Mouse (Mus musculus): ENCODE measurements at regions not wholly inside any gene's neighbourhood (a gene's known extent, or its start where the extent isn't known, plus 50 kb on each side); places are given as distances from the start of the nearest gene placed in this dataset.

DNA sequence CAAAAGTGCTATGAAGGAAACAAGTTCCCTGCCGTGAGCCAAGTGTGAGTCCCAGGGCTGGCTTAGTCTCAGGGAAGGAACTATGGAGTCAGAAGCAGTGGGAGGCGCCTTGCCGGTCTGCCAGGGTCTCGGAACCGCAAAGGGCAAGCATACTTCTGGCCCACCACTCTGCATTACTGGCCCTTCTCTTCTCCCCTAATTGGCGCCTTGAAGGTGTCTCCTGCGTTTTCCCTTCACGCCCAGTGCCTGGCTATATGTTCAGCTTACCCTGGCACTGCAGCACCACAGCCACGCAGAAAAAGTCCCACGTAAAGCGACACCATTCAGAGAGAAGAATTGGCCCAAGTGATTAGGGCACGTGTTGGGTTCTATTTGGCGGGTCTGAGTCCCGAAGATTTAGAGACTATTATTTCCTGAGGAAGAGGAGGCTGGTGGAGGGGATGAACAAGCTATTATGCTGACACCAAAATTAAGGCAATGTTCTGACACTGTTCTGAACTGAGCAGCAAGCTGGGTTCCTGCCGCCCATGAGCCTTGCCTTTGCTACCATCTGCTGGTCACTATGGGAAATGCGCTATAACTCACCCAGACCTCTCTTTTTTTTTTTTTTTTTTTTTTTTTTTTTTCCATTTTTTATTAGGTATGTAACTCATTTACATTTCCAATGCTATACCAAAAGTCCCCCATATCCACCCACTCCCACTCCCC lies 288.5 kb upstream of the Jmjd1c start:
- peak; percentile 56 for DNase-seq

DNA sequence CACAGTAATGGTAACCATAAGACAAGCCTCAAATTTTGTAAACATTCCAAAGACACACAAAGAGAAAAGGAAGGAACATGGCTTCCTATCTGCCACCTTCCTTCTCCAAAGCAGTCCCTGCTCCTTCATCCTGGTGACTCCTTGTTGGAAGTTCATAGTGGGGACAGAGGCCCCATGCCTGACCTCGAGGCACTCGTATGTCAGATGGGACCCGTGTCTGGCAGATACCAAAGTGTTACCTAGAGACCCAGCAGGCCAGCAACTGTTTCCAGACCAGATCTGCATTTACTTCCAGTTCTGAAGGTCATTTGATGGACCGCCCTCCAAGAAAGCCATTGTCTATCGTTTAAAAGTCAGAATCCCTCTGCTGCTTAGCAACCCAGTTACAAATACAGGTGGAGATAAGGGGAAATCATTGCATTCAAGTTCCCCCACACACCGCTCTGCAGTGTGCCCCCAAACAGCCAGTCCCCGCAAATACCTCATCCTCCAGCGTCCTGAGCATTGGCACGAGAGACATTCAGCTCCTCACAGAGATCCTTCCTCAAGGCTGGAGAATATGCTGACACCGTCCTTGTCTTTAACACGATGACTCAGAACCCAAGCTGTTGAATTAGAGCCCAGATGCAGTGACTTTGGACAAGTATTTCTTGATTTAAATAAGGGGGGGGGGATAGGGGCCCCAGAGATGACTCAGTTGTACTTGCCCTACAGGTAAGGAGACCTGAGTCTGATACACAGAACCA lies 283.2 kb upstream of the Jmjd1c start:
- peak; percentile 6 for DNase-seq

DNA sequence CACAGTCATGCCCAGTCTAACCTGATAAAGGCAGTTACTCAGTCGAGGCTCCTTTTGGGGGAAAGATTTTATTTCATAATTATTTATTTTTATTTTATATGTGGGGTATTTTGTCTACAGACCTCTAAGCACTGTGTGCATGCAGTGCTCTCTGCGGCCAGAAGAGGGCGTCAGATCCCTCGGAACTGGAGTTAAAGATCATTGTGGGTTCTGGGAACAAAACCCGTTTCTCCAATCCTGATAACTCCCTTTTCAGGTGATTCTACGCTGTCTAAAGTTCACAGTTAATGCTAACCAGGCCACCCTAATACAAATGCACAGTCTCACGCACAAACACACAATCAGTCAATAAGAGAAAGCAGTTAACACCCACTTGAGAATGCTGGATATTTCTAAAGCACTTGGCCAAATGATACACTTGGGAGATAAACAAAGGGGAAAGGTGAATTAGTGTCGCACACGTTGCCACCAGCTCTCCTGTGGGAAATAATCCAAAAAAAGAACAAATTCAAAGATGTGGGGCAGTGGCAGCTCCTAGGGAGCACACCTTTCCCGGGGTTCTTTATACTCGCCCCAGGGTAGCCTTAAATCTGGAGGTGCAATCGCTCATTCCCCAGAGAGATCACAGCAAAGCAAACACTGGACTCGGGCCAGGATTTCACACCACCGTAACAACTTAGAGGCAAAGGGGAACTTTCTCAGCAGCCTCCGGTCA lies 281.9 kb upstream of the Jmjd1c start:
- no peak for DNase-seq

DNA sequence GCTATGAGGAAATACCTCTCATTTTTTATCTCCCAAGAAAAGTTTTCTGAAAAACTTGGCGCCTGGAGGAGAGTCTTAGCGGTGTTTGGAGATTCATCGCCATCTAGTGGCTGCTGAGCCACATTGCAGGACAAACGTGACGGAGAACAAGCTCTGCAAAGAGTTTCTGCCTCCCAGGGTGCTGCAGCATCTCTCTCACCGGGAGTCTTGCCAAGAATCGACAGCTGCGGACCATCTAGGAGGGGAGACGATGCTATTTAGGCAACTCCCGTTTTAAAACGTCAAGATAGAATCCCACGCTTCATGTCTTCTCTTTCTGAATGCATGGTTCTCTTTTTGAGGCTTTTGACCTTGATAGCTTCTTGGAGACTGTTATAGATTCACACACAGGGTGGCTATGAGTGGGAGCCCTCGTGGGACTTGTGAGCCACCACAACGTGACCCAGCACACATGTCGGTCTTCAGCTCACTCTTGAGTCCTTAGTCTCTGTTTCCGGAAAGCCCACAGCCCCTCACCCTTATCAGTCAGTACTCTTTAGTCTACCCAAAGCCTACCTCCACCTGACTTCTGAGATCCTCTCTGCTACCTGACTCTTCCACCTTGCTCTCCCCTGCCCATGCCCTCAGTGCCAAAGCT lies 281.2 kb upstream of the Jmjd1c start:
- DNase-seq: peak; percentile 83

DNA sequence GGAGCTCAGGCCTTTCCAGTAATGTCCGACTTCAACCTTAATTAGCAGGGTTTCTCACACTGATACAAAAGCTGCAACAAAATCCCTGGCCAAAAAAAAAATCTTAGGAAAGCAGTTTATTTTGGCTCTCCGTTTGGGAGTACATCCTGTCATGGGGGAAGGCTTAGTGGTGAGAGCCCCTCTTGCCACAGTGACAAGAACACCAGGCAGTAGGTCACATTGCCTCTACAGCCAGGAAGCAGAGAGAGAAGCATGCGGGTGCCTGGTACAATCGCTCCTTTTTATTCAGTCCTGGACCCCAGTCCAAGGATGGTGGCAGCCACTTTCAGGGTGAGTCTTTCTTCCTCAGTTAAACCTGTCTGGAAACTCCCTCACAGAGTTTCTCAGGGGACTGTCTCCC lies 280.0 kb upstream of the Jmjd1c start:
- no peak for DNase-seq

DNA sequence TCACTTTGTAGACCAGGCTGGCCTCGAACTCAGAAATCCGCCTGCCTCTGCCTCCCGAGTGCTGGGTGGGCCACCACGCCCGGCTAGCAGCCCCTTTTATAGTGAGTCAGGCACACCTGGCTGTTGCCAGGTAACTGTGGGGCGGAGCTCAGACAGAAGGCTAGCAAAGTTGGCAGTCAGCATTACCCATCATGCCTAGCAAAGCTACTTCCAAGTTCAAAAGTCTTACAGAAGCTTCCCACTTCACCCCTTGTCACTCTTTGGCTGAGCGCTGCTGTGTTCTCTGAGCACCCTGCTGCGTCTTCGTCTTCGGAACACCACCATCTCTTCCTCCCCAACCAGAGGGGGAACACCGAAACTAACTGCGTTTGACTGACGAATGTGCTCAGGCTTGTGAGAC lies 279.1 kb upstream of the Jmjd1c start:
- no peak for DNase-seq

DNA sequence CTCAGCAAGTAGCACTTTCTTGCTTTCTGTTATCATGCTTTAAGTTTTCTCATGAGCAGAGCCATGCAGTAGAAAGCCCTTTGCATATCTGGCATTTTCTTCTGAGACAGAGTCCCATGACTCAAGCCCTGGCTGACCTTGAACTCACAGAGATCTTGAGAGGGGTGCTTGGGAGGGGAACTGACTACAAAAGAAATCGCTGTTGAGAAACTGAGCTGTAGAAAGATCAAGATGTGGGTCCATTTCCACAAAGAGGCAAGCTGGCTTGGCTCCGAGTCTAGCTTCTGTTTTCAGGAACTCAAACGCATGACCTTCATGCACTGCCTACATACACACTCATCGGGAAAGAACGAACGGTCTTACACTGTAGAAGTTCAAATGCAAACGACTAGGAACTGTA lies 278.0 kb upstream of the Jmjd1c start:
- DNase-seq: no peak

DNA sequence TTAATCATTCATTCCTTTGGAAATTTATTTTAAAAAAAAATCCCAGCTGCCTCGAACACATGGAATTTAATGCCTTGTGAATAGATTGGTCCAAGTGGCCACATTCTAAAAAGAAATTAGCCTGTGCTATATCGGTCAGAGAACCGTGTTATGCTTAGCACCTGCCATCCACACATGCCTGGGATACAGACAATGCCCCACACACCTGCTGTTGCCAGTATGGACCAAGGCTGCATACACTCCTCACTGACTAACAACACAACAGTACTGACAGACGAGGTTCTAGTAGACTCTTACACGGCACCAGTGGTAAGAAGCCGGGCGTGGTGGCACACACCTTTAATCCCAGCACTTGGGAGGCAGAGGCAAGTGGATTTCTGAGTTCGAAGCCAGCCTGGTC lies 276.4 kb upstream of the Jmjd1c start:
- no peak for DNase-seq

DNA sequence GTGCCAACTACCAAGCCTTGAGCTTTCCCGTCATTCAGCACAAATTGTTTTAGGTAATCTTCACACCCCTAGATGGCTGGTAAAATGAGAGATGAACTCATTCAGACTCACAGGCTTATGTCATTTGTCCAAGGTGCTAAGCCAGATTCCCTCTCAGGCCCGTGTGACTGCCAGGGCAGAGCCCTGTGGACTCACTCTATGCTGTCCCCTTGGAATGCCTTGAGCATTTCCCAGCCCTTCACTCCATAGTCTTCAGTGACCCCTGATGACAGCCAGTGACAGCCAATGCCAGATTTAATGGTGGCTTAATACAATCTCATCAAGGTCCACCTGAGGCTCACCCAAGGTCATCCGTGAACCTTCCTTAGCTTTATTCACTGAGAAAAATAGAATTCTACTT lies 270.2 kb upstream of the Jmjd1c start:
- DNase-seq: no peak

DNA sequence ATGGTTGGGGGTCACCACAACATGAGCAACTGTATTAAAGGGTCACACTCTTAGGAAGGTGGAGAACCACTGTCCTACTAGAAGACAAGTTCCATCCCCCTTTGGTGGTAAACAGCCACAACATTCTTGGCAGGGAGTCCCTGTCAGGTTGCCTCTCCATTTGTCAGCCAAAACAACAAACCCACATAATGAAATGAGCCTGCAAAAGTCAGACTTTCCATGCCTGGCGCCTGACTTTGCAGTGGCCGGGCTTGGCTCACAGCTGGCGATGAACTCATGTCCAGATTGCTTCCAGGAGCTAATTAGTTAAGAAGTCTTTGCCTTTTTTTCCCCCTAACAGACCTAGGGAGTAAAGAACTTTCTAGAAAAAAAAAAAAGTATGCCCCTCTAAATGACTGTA lies 269.6 kb upstream of the Jmjd1c start:
- DNase-seq: no peak

DNA sequence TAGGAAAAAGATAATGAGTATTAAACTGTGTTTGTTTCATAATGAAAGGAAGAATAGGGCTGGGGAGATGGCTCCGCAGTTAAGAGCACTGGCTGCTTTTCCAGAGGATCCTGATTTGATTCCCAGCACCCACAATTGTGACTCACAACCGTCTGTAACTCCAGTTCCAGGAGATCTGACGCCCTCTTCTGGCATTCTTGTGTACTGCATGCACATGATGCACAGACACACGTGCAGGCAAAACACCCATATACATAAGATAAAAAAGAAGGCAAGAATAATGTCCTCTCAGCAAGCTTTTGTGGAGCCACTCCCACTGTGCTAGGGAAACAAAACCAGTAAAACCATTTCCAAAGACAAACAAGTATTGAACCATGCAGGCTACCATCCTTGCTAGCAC lies 261.0 kb upstream of the Jmjd1c start:
- no peak for DNase-seq

DNA sequence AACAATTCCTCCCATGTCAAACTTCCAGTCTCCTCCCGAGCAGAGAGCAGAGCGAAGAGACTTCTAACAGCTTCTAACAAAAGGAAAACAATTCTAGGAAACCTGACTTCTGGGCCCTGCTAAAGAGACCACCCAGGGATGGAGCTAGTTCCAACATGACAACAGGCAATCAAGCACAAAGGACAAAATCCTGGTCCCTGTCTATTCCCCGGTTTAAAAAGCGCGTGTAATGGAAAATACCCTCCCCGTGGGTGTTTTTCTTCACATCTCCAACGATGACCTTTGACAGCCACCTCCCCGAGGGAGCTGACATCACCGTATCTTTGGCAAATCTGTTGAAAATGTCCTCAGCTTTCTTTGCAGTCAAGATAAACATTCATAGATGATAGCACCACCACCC lies 256.9 kb upstream of the Jmjd1c start:
- no peak for DNase-seq

DNA sequence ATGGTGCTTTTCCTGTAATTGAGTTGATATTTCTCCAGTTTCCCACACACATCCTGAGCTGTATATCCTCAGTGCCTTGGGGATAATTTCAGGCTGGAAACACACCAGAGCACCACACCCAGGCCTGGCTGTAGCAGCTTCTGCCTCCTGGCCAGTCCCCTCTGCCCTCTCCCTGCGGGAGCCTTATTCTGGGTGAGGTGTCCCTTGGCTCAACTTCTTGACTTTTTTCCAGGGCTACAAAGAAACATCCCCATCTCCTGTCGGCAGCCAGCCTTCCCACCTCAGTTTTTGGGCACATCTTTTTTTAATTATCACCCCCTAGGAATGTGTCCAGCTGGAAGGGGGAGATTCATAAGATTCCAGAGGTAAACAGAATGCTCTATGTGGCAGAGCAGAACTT lies 252.7 kb upstream of the Jmjd1c start:
- DNase-seq: no peak

DNA sequence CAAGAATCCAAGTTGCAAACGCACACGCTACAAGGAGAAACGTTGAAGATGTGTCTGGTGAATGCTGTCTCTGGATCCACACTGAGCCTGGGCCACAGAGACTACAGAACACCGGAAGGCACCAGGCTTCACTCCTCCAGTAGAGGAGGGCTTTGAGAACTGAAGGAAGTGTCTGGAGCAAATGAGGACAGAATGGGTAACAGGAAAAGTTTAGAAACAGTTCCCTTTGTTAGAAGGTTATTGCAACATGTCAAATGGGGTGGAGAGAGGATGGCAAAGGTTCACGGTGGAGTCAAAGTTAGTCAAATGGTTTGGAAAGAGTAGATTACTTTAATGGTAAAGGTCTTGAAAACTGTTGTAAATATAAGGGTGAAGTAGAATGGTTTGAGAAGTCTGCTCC lies 247.1 kb upstream of the Jmjd1c start:
- no peak for DNase-seq

DNA sequence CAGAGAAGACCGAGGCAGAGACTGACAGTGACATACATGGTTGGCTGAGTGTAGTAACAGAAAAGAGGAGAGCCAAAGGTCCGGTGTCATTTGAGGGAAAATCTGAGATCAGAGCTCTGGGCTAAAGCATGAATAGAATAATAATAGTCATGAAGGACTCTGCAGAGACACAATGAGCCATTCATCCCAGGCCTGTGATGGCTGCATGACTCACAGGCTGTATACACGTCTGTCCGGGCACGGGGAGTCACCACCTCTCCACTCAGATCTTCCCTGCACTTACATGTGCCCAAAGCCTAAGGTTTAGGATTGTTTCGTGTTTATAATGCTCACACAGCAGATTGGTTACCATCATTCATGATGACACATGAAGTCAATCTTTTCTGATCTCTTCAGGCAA lies 246.2 kb upstream of the Jmjd1c start:
- DNase-seq: no peak

DNA sequence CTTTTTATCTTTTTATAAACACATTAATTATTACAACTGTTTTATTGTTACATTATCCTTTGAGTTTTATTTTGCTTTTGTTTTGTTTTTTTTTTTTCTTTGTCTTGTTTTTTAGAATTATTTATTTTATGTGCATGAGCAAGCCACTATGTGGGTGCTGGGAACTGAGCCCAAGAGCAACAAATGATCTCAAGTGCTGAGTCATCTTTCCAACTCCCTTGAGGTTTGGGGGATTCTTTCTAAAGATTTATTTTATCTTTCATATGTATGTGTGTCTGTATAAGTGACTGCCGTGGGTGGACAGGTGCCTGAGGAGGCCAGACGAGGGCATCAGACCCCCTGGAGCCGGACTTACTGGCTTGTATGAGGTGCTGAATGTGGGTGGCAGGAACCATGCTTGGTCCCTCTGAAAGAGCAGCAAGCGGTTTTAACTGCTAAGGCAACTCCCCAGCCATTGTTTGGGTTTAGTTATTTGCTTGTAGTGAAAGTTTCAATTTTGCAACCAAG lies 244.9 kb upstream of the Jmjd1c start:
- no peak for DNase-seq

DNA sequence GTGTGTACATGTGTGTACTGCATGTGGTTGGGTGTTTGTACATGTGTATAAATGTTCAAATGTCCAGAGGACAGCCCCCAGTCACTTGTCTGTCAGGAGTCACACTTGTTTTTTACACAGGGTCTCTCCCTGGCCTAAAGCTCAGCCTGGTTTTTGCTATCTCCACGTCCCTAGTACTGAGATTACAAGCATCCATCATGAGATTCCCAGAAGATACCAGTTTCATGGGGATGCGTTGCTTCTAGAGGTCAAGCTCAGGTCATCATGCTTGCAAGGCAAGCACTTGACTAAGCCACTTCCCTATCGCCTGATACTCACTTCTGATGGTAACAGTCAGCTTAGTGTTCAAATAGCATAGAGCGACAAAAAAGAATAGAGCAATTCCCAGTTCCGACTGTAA lies 244.1 kb upstream of the Jmjd1c start:
- no peak for DNase-seq

DNA sequence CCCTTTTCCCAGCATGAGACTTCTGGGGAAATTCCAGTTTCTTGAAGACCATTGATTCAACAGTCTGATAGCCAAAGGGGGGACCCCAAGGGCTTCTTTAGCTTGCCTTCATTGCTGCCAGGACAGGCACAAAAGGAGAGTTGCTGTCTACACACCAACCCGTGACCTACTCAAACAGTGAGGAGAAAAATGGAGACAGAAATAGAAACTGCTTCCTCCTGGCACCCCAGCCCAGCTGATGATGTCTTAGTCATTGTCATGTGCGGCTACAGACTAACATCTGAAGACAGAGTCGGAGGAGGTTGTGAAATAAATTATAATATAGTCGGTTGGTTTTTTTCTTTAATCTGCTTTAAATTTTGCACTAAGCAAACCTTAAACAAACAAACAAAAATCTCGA lies 243.2 kb upstream of the Jmjd1c start:
- DNase-seq: no peak

DNA sequence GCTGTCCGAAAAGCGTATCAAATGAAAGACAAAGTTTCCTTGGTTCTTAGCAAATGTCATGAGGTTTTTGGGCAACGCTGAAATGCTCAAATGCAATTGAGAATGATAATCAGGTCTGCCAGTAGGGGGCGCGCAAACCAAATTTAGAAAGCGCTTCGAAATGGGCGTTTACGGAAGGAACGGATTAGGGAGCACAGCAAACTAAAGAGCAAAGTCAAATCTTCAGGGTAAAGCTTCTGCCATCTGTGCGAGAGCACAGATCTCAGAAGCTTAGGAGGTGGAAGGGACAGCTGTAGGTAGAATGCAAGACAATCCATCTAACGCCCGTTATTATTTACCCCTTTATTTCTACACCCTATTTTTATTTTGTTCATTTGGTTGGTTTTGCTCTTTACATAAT lies 242.7 kb upstream of the Jmjd1c start:
- peak; percentile 80 for DNase-seq

DNA sequence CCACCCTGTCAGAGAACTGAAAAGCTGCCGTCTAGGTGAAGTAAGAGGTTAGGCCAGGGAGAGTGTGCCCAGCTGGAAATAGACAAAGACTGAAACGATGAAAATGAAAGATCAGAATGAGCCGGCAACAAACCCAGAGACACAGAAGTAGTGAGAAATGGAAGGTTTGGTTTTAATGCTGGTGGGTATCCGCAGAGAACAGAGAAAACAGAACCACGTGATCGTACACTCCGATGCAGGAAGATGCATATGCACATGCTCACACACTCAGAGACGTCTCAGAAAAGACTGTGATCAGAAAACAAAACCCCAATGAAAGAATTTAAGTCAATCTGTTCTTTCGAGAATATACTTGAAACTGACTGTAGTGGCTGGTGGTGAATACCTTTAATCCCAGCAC lies 241.0 kb upstream of the Jmjd1c start:
- DNase-seq: no peak

DNA sequence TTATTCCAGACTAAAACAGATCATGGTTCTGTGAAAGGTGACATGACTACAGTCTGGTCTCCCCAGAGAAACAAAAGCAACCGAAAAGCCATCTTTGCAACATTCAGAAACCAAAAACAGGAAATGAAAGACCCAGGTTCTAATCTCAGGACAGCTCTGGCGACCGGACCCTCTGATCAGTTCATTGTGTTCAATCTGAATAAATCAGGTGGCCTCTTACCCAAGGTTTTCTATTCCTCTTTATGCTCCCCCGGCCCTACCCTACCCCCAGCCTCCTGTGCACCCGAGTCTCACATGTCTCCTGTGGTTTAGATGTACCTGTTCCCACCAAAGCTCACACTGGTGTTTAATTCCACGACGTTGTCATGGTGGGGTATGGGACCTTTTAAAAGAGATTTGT lies 238.6 kb upstream of the Jmjd1c start:
- no peak for DNase-seq

DNA sequence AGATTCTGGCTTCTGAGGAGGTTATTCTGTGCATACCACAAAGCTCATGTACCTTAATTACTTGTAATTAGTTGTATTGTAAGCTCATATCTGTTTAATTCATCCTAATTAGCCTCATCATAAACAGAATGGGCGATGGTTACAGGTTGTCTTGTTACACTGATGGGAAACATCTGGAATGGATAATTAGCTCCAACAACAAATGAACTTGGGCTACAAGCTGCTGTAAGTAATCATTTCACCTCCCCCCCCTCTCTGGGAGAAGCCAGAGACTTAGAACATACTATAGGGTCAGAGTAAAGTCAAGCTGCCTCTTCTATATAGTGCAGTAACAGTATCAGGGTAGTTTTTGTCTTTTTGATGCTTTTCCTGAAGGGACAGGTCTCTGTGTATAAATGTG lies 234.5 kb upstream of the Jmjd1c start:
- DNase-seq: no peak

DNA sequence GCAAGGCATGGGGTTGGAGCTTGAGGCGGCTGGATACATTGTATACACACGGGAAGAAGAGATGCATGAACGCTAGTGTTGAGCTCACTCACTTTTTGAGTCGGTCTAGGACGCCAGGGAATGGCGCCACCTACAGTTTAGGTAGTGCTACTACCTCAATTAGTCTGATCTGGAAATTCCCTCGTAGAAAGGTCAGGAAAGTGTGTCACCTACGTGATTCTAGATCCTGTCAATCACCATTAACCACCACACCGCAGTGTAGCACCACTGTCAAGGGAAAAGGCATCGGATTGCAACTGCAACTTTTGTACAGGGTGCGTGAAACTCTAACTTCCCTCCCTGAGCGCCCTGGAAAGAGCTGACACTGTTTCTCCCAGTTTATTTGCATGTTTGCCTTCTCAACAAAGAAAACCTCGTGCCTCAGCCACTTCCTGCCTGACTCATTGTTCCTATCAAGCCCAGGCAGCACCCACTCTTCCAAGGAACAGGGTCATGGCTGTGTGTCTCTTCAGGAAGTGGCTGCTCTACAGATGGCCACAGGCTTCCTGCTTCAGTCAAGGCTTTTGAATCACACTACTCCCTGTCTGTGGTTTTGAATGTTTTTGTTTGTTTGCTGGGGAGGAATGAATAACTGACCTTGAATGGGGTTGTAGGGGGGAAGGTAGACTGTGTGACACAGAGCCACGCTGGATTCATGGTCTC lies 231.6 kb upstream of the Jmjd1c start:
- no peak for DNase-seq

All from right cerebral cortex, postnatal 25 days (tissue).